Mouse (Mus musculus): Measurements from ENCODE around the gene Rassf7.

Rassf7 gene

GRCm38 (mm10) chr7:141195754-141196153 lies 19.9 kb upstream of the Rassf7 start:
- in situ Hi-C loops (cut with MboI, MseI) = no loop called here

- in situ Hi-C loops (cut with MboI, MseI) = no loop called here
These were observed 18.9 kb upstream of the Rassf7 start for GRCm38 (mm10) chr7:141196619-141197282.

GRCm38 (mm10) chr7:141198121-141198520 lies 17.5 kb upstream of the Rassf7 start:
- in situ Hi-C loops (cut with MboI, MseI) = no loop called here

- in situ Hi-C loops (cut with MboI, MseI) = no loop called here
These were observed 11.1 kb upstream of the Rassf7 start for GRCm38 (mm10) chr7:141204546-141204945.

DNA sequence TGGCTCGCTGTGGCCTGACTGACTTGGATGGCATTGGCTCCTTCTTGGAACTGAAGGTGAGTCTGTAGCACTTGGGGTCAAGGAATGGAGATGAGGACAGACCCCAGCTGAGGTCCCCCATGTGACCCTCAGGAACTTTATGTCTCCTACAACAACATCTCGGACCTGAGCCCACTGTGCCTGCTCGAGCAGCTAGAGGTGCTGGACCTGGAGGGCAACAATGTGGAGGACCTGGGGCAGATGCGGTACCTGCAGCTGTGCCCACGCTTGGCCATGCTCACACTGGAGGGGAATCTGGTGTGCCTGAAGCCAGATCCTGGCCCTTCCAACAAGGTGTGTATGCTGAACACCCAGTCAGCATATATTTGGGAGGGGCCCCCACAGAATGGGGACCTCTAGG lies 10.2 kb upstream of the Rassf7 start:
- in situ Hi-C loops (cut with MboI, MseI) = no loop called here

DNA sequence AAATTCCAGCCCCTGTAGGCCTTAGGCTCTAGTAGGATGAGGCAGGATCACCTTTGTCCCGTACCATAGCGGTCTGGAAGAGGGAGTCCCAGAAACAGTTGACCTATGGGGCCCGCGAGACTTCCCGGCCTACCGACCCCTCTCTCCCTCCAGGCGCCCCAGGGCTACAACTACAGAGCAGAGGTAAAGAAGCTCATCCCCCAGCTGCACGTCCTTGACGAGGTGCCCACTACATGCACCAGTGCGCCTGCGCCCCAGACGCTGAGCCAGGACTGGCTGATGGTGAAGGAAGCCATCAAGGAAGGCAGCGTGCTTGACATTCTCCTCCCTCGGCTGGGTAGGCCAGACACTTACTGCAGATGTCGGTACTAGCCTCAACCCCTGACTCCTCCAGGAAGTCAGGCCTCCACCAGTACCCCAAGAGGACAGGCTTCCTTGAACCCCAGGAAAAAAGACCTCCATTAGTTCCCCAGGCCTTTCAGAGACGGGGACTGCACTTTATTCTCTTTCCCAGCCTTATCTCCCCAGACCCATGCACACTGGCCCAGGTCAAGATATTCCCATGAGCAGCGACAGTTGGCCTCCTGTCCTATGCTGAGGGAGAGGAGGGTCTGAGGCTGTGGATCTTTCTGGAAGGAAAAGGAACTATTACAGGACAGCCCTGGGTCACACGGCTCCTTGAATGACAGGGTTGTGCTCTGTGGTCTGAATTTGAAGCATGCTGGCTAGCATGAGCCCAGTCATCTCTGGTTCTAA lies 9.3 kb upstream of the Rassf7 start:
- in situ Hi-C loops (cut with MboI, MseI) = no loop called here

DNA sequence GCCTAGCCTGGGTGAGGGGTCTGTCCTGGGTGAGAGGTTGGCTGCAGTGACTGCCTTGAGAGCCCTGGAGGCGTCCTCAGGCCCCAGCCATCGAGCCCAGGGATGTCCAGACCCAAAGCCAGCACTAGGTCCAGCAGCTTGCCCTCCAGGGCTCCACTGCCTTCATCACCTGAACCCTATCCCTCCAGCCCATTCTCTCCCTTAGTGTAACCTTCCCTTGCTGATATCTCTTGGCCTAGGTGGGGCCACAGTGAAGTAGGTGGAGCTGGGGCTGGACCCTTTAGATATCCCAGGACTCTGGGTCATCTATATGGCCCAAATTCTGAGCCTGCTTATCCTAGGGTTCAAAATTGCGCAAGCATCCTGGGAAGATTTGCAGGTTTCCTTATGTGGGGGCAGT lies 6.1 kb upstream of the Rassf7 start:
- in situ Hi-C loops (cut with MboI, MseI) = no loop called here

DNA sequence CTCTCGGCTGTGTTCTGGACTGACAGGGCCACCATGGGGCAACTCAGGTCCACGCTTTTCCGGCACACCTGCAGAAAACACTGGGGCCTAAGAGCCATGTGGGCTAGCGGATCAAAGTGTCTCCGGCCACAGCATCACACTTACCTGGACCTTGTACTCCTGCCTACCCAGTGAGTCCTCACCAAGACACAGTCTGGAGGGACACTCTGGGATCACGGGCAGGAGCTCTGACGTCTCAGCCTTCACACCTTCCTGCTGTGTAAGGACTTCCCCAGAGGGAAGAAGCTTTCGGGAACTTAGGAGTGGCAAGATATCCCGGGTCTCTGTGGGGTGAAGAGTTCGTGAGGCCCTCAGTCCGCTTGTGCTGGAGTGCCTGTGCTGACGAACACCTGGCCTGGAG lies 5.5 kb upstream of the Rassf7 start:
- in situ Hi-C loops (cut with MboI, MseI) = no loop called here

- in situ Hi-C loops (cut with MboI, MseI) = no loop called here
These were observed 5.0 kb upstream of the Rassf7 start for GRCm38 (mm10) chr7:141210606-141211131.

- in situ Hi-C loops (cut with MboI, MseI) = no loop called here
These were observed 2.5 kb upstream of the Rassf7 start for GRCm38 (mm10) chr7:141213133-141213532.

DNA sequence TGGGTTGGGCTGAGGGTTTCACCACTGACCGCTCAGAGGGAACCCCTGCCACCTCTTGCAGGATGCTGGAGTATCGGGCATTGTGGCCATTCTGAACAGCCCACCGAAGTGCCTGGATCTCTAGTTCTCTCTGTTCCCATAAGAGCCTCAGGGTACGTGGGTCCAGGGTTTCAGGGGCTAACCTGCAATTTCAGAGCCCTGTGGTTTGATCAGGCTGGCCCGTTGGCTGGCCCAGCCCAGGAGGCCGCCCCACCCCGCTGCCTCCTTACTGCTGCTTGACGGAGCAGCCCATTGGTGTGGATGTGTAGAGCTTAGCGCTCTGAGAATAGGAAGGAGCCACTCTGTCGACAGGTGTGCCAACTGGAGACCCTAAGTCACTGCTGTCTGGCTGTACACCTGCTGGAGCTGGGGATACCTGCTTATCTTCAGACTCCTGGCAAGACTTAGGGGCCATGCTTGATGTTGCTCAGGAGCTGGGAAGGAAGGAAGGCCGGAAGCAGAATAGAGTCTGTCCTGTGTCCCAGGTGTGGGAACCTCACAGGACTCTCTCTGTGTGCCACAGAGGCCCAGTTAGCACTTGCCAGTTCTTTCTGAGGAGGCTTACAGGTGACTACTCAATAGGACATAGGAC lies 1.9 kb upstream of the Rassf7 start, which contains the start of gene Lmntd2:
Lmntd2 (minus strand) TSS at position 476 of the 631 bp plus-strand sequence.
- in situ Hi-C loops (cut with MboI, MseI) = no loop called here

DNA sequence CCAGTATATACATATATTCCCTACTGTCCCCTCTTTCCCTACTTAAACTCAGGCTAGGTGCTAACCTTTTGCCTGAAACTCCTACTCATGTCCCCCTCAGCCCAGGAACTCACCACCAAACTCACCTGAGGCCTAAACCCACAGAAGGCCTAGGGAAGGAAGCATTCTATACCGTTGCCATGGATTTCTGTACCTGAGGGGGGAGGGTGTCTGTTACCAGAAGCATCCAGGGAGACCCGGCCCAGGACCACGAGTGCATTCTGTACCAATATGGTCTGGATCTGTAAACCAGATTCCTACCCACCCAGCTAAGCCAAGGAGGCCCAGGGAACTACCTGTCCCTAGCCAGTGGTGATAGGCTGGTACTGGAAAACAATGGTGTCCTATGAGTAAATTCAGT lies 1.4 kb upstream of the Rassf7 start:
- in situ Hi-C loops (cut with MboI, MseI) = no loop called here

- in situ Hi-C loops (cut with MboI, MseI) = no loop called here
These were observed 447 bp downstream of the Rassf7 start for GRCm38 (mm10) chr7:141215880-141216733.

- in situ Hi-C loops (cut with MboI, MseI) = no loop called here
These were observed 1.2 kb downstream of the Rassf7 start for GRCm38 (mm10) chr7:141216894-141217293.

DNA sequence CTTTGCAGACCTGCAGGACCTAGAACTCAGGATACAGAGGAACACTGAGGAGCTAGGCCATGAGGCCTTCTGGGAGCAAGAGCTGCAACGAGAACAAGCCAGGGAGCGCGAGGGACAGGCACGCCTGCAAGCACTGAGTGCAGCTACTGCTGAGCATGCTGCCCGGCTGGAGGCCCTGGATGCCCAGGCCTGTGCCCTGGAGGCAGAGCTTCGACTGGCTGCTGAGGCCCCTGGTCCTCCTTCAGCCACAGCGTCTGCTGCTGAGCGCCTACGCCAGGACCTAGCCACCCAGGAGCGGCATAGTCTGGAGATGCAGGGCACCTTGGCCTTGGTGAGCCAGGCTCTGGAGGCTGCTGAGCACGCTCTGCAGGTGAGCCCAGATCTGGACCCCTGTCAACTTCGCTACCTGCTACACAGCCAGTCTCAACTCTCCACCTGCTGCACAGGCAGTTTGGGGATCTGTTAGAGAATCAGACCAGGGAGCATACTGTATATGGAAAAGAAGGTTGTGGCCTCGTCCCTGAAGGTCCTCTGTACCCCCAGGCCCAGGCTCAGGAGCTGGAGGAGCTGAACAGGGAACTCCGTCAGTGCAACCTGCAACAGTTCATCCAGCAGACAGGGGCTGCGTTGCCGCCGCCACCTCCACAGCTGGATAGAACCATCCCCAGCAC lies 1.8 kb downstream of the Rassf7 start:
- in situ Hi-C loops (cut with MboI, MseI) = no loop called here

- in situ Hi-C loops (cut with MboI, MseI) = no loop called here
These were observed 2.5 kb downstream of the Rassf7 start for GRCm38 (mm10) chr7:141218141-141218540.

DNA sequence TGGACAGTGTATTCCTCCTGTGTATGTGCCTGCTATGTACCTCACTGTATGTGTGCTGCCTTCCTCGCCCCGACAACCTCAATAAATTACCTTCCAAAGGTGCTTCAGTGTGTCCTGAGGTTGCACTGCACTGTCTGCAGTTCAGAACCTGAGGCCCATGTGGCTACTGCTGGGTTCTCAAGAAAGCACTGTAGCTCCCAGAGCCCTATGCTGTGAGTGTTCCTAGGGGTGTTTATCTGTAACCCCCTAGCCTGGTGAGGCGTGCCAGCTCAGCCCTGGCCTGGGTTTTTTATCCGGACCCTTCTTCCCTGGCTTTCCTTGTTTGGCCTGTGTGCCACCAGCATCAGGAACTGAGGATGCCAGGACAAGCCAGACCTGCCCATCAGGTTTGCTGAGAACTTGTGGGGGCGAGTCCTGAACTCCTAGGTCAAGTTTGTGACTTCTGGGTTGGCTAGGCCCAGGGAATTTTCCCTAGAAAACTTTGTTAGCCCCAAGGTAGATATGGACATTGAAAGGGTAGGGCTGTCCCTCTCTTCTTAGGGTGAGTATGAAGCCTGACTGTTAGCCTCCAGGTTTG lies 3.0 kb downstream of the Rassf7 start:
- in situ Hi-C loops (cut with MboI, MseI) = no loop called here

DNA sequence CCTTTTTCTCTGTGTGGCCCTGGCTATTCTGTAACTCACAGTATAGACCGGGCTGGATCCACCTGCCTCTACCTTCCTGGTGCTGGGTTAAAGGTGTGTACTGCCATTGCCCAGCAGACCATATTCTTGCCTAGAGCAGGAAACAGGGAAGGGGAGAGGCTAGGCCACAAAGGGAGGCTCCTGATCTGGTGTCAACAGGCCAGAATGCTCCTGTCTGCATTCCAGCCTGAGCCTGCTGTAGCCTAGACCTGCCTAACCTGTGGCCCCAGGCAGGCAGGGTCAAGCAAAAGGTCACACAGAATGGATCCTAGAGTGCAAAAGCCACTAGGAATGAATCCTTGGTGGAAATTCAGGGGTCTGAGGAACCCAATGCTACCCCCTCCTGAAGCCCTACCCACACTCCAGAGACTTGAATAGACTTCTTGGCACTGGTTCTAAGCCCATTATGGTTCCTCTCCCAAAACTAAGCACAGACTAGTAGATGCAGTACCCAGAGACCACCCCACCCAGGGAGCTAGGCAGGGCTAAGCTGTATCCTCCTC lies 4.0 kb downstream of the Rassf7 start:
- in situ Hi-C loops (cut with MboI, MseI) = no loop called here

GRCm38 (mm10) chr7:141220377-141220776 lies 4.7 kb downstream of the Rassf7 start:
- in situ Hi-C loops (cut with MboI, MseI) = no loop called here

Data from T-helper 1 cell (primary cell).